Mouse (Mus musculus) forebrain, embryonic 13.5 days (tissue): Measurements from ENCODE around the gene Stag1. TPM values are rescaled to one million over a fixed set of nuclear protein-coding genes. Genes with fewer than 3 reads are reported as not detected.
A peak's percentile ranks its signal among the peaks of the same experiment; 100 is the strongest.

Source experiments
- ATAC-seq: fragments of 200-750 bp; cut with Nextera tagmentation; 2 replicates; pipeline ENCODE4 v1.8.0; 2017
- H3K27ac ChIP-seq: fragments of 300-500 bp; sonication (generic); 2 replicates; pipeline ENCODE4 v1.5.1; 2015; ENCODE audit warnings: inconsistent platforms, mild to moderate bottlenecking, moderate library complexity
- H3K27me3 ChIP-seq: fragments of 300-500 bp; sonication (generic); 2 replicates; pipeline ENCODE4 v1.6.1; 2015; ENCODE audit warnings: mild to moderate bottlenecking, inconsistent platforms
- H3K36me3 ChIP-seq: fragments of 300-500 bp; sonication (generic); 2 replicates; pipeline ENCODE4 v1.6.1; 2015; ENCODE audit warnings: mild to moderate bottlenecking, inconsistent platforms; ENCODE audit not compliant: poor library complexity, severe bottlenecking
- H3K4me1 ChIP-seq: fragments of 300-500 bp; sonication (generic); 2 replicates; pipeline ENCODE4 v1.6.1; 2015; ENCODE audit warnings: inconsistent platforms
- H3K4me2 ChIP-seq: fragments of 300-500 bp; sonication (generic); 2 replicates; pipeline ENCODE4 v1.6.1; 2015; ENCODE audit warnings: inconsistent platforms, mild to moderate bottlenecking, moderate library complexity
- H3K4me3 ChIP-seq: fragments of 300-500 bp; sonication (generic); 2 replicates; pipeline ENCODE4 v1.5.1; 2015; ENCODE audit warnings: mild to moderate bottlenecking, inconsistent platforms
- H3K9ac ChIP-seq: fragments of 300-500 bp; sonication (generic); 2 replicates; pipeline ENCODE4 v1.6.1; 2015; ENCODE audit warnings: mild to moderate bottlenecking, inconsistent platforms
- H3K9me3 ChIP-seq: fragments of 300-500 bp; sonication (generic); replicated peaks from 2 replicates; pipeline ENCODE4 v1.6.1; 2016; ENCODE audit warnings: inconsistent platforms
- whole genome bisulfite sequencing: fragments of 180-500 bp; shearing (Covaris S2); methylation state at CpG from one replicate; pipeline ENCODE4 v1.1.7; 2015; 5-methylcytosine and 5-hydroxymethylcytosine counted together
- polyA plus RNA-seq: library from polyadenylated mRNA; unstranded; fragments of >200 nt; fragmentation: Nextera tagmentation; extraction: Ambion mirVana; gene quantifications from 2 replicates; pipeline ENCODE4 v1.2.1, GENCODE M21; 2015

The Stag1 gene
- polyA plus RNA-seq, 1 experiment from 2014 or later: 54.4 TPM

- ATAC-seq: no peak
- Histone ChIP-seq H3K27ac (no peak overlapping the region), H3K27me3 (no peaks in the 10 kb centered on the region), H3K4me1 (no peaks in the 10 kb centered on the region), H3K4me2 (no peak overlapping the region), H3K9ac (no peak overlapping the region), H3K4me3 (no peak overlapping the region), H3K9me3 (no peaks in the 10 kb centered on the region), H3K36me3 (no peaks in the 10 kb centered on the region)
- 39% methylated on average over 2 of the region's 2 CpGs for WGBS
These were observed 319.5 kb downstream of the Stag1 start for GRCm38 (mm10) chr9:100917111-100917510.

- Histone ChIP-seq H3K27me3 (no peaks in the 10 kb centered on the region), H3K9me3 (no peaks in the 10 kb centered on the region), H3K4me3 (no peak overlapping the region), H3K36me3 (peaks cover 20% of the 10 kb centered on the region), H3K4me1 (no peaks in the 10 kb centered on the region), H3K9ac (no peak overlapping the region), H3K4me2 (no peak overlapping the region), H3K27ac (no peak overlapping the region)
- 94% methylated on average over 4 of the region's 4 CpGs for WGBS
- no peak for ATAC-seq
These were observed 329.0 kb downstream of the Stag1 start for GRCm38 (mm10) chr9:100926629-100927028.

GRCm38 (mm10) chr9:100942042-100942441 is 344.4 kb downstream of the Stag1 start:
- Histone ChIP-seq H3K4me1 (no peaks in the 10 kb centered on the region), H3K9me3 (no peaks in the 10 kb centered on the region), H3K9ac (no peak overlapping the region), H3K27ac (no peak overlapping the region), H3K27me3 (no peaks in the 10 kb centered on the region), H3K4me2 (no peak overlapping the region), H3K36me3 (peaks cover 11% of the 10 kb centered on the region), H3K4me3 (no peak overlapping the region)
- WGBS: 27% methylated on average over 2 of the region's 2 CpGs
- no peak for ATAC-seq

DNA sequence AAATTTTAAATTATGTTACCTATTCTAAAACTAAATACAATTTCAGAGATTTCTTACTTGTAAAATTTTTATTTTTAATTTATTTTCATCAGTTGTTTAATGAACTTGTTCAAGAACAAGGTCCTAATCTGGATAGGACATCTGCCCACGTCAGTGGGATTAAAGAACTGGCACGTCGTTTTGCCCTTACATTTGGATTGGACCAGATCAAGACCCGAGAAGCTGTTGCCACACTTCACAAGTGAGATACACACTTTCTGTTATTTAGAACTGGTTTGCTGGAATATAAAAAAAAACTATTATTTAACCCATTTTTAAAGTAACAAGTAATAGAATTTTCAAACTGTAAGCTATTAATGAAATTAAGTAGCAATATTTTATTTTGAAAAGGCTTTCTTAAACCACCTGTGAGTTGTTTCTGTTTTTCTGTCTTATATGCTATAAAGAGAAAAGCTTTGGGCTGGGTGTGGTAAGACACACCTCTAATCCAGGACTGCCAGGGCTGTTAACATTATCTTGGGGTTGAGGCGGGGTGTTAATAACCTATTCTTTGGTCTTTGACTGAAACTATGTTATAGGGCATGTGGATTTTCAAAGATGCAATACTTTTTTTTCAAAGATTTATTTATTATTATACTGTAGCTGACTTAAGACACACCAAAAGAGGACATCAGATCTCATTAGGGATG is 347.2 kb downstream of the Stag1 start:
- Histone ChIP-seq H3K9ac (no peak overlapping the region), H3K27ac (no peak overlapping the region), H3K4me1 (no peaks in the 10 kb centered on the region), H3K27me3 (no peaks in the 10 kb centered on the region), H3K4me3 (no peak overlapping the region), H3K4me2 (no peak overlapping the region), H3K9me3 (no peaks in the 10 kb centered on the region), H3K36me3 (peaks cover 19% of the 10 kb centered on the region)
- 94% methylated on average over 5 of the region's 5 CpGs for WGBS
- ATAC-seq: no peak

DNA sequence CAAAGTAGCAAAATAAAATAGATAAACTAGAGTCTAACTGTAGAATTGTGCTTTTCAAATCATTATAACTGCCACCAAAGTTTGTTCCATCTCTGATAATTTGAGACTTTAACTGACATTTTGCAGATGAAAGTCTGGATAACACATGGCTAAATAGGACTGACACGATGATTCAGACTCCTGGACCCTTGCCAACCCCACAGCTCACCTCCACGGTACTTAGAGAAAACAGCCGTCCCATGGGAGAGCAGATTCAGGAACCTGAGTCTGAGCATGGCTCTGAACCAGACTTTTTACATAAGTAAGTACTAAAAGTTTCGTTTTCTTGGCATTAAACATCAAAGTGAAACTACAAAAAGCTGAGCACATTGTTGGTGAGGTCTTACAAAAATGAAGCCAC is 353.9 kb downstream of the Stag1 start:
- ATAC-seq: no peak
- 56% methylated on average over 4 of the region's 4 CpGs for WGBS
- no peaks in the 10 kb centered on the region for H3K4me1 ChIP-seq

GRCm38 (mm10) chr9:100962903-100963427 is 365.4 kb downstream of the Stag1 start:
- Histone ChIP-seq H3K9me3 (no peaks in the 10 kb centered on the region), H3K36me3 (peaks cover 20% of the 10 kb centered on the region), H3K27me3 (no peaks in the 10 kb centered on the region), H3K4me3 (no peak overlapping the region), H3K27ac (0 out of 2 replicates have a peak overlapping the region, but pooled peaks have one; percentile 31), H3K4me1 (peaks cover 11% of the 10 kb centered on the region), H3K4me2 (no peak overlapping the region), H3K9ac (no peak overlapping the region)
- 49% methylated on average over 5 of the region's 5 CpGs for WGBS
- peak; percentile 16; the same call in 1 of the 2 replicates for ATAC-seq

More for the DNA sequence above, 353.9 kb downstream of the Stag1 start:
- H3K4me2 ChIP-seq: no peak overlapping the region
- no peak overlapping the region for H3K4me3 ChIP-seq
- no peak overlapping the region for H3K9ac ChIP-seq
- no peak overlapping the region for H3K27ac ChIP-seq
- H3K27me3 ChIP-seq: no peaks in the 10 kb centered on the region
- H3K36me3 ChIP-seq: peaks cover 36% of the 10 kb centered on the region
- H3K9me3 ChIP-seq: no peaks in the 10 kb centered on the region

DNA sequence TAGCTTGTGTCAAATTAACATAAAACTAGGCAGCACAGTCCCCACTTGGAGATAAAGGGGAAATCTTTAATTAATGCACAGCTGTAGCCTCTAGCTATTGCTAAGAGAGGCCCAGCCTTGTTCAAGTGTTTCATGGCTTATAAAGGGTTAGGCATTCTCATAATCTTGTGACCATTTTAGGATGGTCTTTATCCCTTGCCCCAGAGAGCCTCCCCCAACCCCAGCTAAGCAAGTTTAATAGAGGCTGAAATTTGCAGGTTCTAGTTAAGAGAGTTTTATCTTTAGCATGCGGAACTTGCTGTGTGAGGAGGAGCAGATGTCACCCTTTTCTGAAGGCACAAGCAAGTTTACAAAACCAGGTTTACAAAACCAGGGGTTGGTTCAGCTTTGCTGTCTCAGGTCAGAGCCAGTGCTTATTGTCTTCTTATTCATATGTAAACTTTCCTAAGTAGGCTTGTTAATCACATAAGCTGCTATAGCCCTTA is 365.9 kb downstream of the Stag1 start:
- no peak overlapping the region for H3K9ac ChIP-seq
- peak; percentile 90; the same call in 1 of the 2 replicates for ATAC-seq
- no peaks in the 10 kb centered on the region for H3K9me3 ChIP-seq
- no peaks in the 10 kb centered on the region for H3K27me3 ChIP-seq
- H3K36me3 ChIP-seq: peaks cover 16% of the 10 kb centered on the region
- peaks cover 11% of the 10 kb centered on the region for H3K4me1 ChIP-seq
- H3K27ac ChIP-seq: 0 out of 2 replicates have a peak overlapping the region, but pooled peaks have one; percentile 31
- H3K4me3 ChIP-seq: no peak overlapping the region
- H3K4me2 ChIP-seq: 0 out of 2 replicates have a peak overlapping the region, but pooled peaks have one; percentile 2
- 24% methylated on average over 1 of the region's 1 CpGs for WGBS

DNA sequence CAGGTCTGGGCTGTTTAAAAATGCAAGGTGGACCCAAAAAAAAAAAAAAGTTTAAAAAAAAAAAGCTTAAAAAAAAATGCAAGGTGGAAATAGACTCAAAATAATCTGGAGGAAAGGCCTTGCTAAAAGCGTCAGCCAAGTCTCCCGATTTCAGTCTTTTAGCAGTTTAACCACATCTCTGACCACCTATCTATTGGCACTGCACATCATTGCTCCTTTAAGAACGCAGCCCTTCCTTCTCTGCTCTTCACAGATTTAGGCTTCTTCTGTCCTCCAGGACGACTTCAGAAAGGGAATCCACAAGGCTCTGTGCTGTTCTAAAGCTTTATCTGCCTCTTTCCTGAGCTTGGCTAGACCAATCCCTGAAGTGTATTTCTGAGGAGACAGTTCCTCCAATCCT is 366.5 kb downstream of the Stag1 start:
- H3K4me1 ChIP-seq: peaks cover 11% of the 10 kb centered on the region
- no peaks in the 10 kb centered on the region for H3K9me3 ChIP-seq
- H3K4me2 ChIP-seq: no peak overlapping the region
- no peak for ATAC-seq
- no peak overlapping the region for H3K9ac ChIP-seq
- H3K4me3 ChIP-seq: no peak overlapping the region
- no peak overlapping the region for H3K27ac ChIP-seq
- peaks cover 12% of the 10 kb centered on the region for H3K36me3 ChIP-seq
- WGBS: 74% methylated on average over 4 of the region's 4 CpGs
- no peaks in the 10 kb centered on the region for H3K27me3 ChIP-seq

DNA sequence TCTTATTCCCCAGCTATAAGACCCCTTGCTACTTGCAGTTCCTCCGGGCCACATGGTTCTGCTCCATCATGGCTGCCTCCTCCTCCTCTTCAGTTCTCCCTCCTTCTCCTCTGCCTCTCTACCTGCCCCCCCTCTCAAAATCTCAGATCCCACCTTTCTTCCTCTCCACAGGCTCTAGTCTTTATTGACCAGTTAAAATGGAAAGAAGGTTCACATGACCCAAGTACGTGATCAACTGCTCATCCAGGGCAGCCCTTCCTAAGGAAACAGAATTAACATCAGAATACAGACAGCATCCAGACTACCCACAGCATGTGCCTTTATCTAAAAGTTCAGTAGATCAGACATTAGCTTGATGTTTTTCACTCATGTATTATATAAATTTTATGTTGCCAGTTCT is 371.9 kb downstream of the Stag1 start:
- H3K36me3 ChIP-seq: no peaks in the 10 kb centered on the region
- H3K9ac ChIP-seq: no peak overlapping the region
- no peak for ATAC-seq
- no peak overlapping the region for H3K27ac ChIP-seq
- H3K4me3 ChIP-seq: no peak overlapping the region
- no peaks in the 10 kb centered on the region for H3K27me3 ChIP-seq
- no peaks in the 10 kb centered on the region for H3K4me1 ChIP-seq
- WGBS: 89% methylated on average over 2 of the region's 2 CpGs
- no peaks in the 10 kb centered on the region for H3K9me3 ChIP-seq
- no peak overlapping the region for H3K4me2 ChIP-seq

DNA sequence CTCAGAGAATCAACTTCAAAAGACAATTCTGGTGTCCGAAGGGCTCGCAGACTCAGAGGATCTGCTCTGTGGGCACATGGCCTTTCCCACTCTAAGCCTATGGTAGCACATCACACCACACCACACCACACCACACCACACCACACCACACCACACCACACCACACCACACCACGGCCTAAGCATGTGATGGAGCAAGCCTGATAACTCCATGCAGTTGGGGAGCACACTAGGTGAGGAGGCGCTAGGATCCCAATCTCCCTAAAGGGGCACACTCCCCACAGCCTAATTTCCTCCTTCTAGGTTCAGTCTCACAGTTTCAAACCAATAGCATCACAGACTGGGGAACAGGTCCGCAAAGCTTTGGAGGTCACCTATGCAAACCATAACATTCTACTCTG is 381.1 kb downstream of the Stag1 start:
- H3K27ac ChIP-seq: no peak overlapping the region
- H3K9ac ChIP-seq: no peak overlapping the region
- H3K4me2 ChIP-seq: no peak overlapping the region
- H3K9me3 ChIP-seq: no peaks in the 10 kb centered on the region
- H3K4me1 ChIP-seq: no peaks in the 10 kb centered on the region
- no peak overlapping the region for H3K4me3 ChIP-seq
- H3K36me3 ChIP-seq: peaks cover 8% of the 10 kb centered on the region
- WGBS: 95% methylated on average over 5 of the region's 5 CpGs
- no peak for ATAC-seq
- H3K27me3 ChIP-seq: no peaks in the 10 kb centered on the region

DNA sequence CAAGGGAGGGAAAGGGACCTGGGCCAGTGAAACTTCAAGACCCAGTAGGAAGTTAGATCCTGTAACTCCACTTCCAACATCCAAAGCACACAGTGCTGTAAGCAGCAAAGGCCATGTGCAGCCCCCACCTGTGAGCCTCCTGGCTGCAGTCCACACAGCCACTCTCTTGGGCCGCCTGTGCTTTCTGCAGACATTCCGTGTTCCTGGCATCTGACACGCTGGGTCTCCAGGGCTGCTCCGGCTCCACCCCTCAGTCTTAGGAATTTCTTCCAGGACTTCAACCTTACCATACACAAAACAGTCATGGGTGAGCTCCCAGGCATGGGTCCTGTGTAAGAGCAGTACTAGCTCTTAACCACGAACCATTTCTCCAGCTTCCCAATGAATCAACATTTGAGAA is 381.7 kb downstream of the Stag1 start:
- no peak for ATAC-seq
- Histone ChIP-seq H3K4me1 (no peaks in the 10 kb centered on the region), H3K9ac (no peak overlapping the region), H3K4me3 (no peak overlapping the region), H3K27me3 (no peaks in the 10 kb centered on the region), H3K4me2 (no peak overlapping the region), H3K9me3 (no peaks in the 10 kb centered on the region), H3K36me3 (peaks cover 14% of the 10 kb centered on the region), H3K27ac (no peak overlapping the region)
- WGBS: 92% methylated on average over 5 of the region's 5 CpGs

- no peaks in the 10 kb centered on the region for H3K4me1 ChIP-seq
- WGBS: 94% methylated on average over 7 of the region's 7 CpGs
- no peaks in the 10 kb centered on the region for H3K9me3 ChIP-seq
- peaks cover 34% of the 10 kb centered on the region for H3K36me3 ChIP-seq
- H3K9ac ChIP-seq: no peak overlapping the region
- H3K4me3 ChIP-seq: no peak overlapping the region
- H3K27ac ChIP-seq: no peak overlapping the region
- ATAC-seq: no peak
- no peaks in the 10 kb centered on the region for H3K27me3 ChIP-seq
- H3K4me2 ChIP-seq: no peak overlapping the region
These were observed 385.2 kb downstream of the Stag1 start for GRCm38 (mm10) chr9:100982786-100983185.
